Mouse (Mus musculus) frontal cortex, postnatal 14 days (tissue): ENCODE results near the gene Apeh.

Source experiments
- DNase-seq, 2 experiments: peaks; one replicate each; pipeline ENCODE4 v3.0.0; 2022; ENCODE audit warnings: low spot score in 2 of 2

Apeh gene

DNA sequence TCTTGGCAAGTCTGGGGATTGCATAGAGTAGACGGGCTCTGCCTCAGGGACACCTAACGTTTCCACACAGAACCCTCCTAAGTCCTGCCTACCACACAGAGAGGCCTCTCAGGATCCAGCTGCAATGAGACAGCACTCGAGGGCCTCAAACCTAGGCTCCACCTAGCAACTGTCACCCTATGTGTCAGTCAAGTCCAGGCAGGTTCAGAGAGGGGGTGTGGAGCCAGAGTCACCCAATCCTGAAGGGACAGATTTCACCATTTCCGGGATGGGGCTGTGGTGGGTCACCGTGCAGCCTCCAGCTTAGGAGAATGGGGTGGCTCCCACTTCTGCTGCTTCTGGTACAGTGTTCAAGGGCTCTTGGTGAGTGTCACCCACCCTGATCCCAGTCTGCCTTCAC lies 14.2 kb downstream of the Apeh start, which contains the start of gene Mst1:
Gene Mst1 (plus strand): TSS at position 269 of the 400 bp plus-strand sequence.
- DNase-seq: no peak

GRCm38 (mm10) chr9:108073141-108073930 lies 21.1 kb downstream of the Apeh start:
- DNase-seq: no peak

- DNase-seq: no peak
Measured at GRCm38 (mm10) chr9:108072481-108072924, 21.9 kb downstream of the Apeh start.

DNA sequence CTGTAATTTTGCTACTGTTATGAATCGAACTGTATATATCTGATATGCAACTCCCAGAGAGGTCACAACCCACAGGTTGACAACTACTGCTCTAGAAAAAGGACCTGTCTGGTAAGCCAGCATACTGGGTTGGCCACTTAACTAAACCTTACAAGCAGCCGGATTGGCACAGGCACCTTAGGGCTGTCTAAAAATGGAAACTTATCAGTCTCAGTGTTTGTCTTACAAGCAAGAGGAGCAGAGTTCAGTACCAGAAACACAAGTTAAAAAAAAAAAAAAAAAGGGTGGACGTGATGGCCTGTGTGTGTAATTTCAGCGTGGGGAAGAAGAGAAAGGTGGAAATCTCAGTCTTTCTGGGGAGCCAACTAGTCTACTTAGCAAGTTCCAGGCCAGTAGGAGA lies 22.6 kb downstream of the Apeh start:
- DNase-seq: no peak

DNA sequence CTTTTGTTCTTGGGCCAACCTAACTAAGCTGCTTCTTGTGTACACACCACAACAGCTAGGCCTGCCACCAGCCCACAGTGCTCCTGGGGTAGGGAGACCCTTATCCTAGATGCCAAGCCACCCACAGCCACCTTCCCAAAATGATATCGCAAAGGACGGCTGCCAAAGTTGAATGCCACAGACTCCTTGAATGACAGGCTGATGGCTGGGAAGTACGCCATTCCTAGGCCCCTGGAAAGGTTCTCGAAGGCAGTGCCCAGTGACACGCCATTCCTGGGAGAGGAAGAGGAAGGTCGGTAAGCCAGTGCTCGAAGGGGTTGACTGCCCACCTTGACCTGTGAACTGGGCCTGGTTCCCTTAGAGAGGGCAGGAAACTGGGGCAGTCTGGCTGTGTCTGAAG lies 24.9 kb downstream of the Apeh start:
- no peak for DNase-seq

DNA sequence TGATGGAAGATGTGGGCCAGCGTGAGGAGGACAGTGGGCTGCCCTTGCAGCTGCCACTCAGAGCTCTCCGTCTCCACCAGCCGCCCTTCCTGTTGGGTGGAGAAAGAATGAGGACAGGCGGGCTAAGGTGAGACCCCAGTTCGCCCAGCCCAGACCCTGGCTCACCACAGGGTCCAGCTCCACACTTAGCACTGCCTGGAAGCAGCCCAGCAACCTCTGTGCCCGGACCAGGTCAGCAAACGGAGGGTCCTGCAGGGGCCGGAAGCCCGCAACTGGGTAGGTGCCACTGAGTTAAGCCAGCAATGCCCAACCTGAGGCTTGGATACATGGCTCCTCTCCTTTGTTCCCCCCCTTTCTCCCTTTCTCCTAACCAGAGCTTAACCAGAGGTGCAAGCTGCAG lies 25.4 kb downstream of the Apeh start:
- no peak for DNase-seq

GRCm38 (mm10) chr9:108067900-108068299 lies 26.5 kb downstream of the Apeh start:
- peak in 1 of 2 experiments; percentile 81 for DNase-seq

- no peak for DNase-seq
Measured at GRCm38 (mm10) chr9:108067199-108067598, 27.2 kb downstream of the Apeh start.

DNA sequence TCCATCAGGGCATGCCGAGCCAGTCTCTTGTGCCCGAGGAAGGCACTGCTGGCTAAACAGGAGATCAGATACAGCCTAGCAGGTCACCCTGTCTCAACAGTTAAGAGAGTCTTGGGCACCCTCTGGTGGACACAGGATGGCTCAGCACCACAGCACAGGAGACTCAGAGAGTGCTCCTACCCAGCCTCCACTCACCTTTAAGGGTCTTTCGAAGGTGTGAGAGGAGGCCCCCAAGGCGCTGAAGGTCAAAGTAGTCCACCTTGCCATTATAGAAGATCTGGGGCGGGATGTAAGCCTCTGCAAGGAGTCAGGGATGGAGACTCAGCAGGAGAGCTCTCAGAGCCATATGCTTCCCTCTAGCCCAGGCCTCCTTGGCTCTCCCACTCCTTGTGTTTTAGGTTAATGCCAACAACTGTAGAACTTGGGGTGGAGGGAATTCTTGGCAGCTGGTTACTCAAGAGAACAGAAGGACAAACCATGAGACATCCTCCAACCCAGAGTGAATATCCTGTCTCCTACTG lies 28.9 kb downstream of the Apeh start:
- DNase-seq: peak in 1 of 2 experiments; percentile 66

DNA sequence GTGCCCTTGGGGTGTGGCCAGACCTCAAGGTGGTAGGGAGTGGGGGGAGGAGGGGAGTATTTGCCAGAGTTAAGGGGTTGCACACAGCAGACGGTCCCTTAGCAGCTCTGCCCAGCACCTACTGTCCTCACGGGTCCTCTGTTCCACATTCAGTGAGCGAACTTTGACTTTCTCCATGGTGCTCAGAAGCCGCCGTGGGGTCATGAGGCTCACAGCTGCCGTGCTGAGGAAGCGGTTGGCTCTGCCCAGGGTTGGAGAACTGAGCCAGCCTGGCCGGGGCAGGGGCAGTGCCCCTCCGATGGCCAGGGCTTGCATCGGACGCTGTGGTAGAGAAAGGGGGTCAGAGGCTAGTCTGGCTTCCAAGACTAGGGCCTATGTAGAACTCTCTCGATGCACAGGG lies 31.0 kb downstream of the Apeh start:
- no peak for DNase-seq

GRCm38 (mm10) chr9:108062142-108062541 lies 32.3 kb downstream of the Apeh start:
- no peak for DNase-seq

- no peak for DNase-seq
Measured at GRCm38 (mm10) chr9:108058291-108058690, 36.1 kb downstream of the Apeh start.

DNA sequence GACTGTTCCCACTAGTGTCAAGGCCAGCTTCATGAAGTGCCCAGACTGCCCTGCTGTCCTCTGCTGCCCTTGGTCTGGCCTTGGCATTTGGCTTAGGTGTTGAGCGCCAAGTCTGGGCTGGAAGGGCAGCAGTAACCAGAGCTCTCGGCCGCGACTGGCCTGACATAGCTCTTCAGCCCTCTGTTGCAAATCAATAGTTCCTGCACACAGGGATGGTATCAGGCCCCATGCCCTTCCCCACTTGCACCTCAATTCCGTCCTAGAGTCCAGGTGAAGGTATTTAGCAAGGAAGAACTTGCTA lies 37.2 kb downstream of the Apeh start:
- no peak for DNase-seq

DNA sequence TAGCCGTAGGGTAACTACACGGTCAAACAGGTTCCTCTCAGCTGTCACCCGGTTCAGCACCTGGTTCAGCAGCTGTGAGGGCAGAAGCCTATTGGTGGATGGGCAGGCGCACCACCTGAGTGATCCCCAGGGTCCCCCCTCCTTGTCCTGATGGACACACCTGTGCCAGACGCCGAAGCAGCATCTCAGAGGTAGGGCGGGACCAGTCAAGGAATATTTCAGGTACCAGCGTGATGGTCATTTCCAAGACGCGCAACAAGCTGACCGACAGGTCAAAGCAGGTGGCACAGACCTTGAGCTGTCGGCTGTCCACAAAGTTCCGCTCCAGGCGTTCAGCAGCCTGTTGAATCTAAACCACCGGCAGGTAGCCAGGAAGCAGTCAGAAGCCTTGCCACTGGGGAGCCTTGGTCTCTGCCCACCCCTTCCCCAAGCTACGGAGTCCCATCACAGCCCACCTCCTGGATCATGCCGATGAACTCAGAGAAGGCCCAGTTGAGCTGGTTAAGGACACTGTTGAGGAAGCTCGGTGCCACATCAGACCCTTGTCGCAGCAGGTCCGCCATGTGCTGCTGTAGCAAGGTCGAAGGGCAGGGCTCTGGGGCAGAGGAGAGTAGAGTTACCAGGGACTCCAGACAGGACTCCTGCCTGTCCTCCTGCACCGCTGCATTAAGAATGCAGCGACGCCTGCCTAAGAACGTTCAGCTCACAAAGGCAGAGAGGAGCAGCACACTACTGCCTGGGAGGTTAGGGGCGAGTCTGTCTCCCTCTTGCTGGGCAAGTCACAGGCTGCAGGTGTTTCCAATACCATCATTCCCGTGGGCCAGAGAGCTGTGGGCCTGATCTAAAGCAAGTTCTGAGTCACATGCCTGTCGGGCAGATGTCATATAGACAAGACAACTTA lies 37.8 kb downstream of the Apeh start:
- no peak for DNase-seq

- no peak for DNase-seq
Measured at GRCm38 (mm10) chr9:108055661-108056237, 38.7 kb downstream of the Apeh start.

DNA sequence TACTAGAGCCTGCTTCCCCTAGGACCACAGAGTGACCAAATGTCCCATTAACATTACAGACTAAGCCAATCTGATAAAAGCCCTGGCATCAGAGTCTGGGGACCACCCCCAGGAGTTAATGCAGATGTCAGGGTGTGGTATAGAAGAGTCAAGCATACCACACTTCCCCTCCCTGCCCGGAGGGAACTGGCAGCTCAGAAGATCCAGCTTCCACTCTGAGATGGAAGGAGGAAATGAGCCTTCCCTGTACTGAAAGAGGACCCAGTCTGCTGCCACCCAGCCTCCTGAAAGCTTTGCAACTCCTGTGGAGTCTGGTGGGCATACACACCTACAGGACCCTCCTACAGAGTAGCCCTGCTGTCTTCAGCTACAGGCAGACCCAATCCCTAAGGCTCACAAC lies 39.3 kb downstream of the Apeh start:
- no peak for DNase-seq

DNA sequence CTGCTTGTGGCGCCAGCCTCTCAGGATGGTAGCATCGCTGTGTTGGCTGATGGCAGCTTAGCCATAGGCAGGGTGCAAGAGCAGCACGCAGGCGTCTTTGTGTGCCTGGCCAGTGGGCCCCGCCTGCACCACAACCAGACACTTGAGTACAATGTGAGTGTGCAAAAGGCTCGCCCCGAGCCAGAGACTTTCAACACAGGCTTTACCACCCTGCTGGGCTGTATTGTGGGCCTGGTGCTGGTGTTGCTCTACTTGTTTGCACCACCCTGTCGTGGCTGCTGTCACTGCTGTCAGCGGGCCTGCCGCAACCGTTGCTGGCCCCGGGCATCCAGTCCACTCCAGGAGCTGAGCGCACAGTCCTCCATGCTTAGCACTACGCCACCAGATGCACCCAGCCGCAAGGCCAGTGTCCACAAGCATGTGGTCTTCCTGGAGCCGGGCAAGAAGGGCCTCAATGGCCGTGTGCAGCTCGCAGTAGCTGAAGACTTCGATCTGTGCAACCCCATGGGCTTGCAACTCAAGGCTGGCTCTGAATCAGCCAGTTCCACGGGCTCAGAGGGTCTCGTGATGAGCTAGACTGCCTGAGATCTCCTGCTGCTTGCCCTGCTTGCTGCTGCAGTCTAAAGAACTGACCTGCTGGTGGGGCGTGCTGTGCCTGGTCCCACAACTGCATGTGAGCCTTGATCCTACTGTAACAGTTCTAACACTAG lies 39.9 kb downstream of the Apeh start:
- no peak for DNase-seq

DNA sequence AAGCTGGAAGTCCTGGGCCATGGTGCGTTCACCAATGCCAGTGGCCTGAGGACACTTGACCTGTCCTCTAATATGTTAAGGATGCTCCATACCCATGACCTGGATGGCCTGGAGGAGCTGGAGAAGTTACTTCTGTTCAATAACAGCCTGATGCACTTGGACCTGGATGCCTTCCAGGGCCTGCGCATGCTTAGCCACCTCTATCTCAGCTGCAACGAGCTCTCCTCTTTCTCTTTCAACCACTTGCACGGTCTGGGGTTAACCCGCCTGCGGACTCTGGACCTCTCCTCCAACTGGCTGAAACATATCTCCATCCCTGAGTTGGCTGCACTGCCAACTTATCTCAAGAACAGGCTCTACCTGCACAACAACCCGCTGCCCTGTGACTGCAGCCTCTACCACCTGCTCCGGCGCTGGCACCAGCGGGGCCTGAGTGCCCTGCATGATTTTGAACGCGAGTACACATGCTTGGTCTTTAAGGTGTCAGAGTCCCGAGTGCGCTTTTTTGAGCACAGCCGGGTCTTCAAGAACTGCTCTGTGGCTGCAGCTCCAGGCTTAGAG lies 40.7 kb downstream of the Apeh start:
- no peak for DNase-seq

DNA sequence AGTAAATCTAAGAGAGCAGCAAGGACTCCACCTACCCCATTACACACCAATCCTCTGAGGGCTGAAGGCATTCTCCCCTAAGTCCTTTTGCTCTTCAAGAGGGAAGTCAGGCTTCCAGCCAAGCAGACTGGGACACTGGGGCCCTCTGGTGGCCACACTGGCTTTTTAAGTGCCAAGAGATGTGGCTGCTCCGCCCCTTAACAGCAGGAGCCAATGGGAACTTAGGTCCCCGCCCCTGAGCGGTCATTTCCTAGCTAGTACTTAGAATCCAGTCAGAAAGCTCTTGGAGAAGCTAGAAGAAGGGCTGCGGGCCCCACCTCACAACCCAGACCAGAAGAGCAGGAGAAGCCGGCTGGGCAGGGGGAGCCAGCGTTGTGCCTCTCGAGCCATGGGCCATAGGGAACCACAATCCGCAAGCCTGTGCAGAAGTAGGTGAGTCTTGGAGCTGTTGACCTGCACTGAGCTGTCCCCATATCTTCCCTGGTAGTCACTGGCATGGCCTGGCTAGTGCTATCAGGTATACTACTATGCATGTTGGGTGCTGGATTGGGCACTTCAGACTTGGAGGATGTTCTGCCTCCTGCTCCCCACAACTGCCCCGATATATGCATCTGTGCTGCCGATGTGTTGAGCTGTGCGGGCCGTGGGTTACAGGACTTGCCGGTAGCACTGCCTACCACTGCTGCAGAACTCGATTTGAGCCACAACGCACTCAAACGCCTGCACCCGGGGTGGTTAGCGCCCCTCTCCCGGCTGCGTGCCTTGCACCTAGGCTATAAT lies 41.3 kb downstream of the Apeh start, which contains the start of gene Amigo3:
Gene Amigo3 (plus strand): TSS at position 275 of the 780 bp plus-strand sequence.
- DNase-seq: peak; percentile 95 to 98

DNA sequence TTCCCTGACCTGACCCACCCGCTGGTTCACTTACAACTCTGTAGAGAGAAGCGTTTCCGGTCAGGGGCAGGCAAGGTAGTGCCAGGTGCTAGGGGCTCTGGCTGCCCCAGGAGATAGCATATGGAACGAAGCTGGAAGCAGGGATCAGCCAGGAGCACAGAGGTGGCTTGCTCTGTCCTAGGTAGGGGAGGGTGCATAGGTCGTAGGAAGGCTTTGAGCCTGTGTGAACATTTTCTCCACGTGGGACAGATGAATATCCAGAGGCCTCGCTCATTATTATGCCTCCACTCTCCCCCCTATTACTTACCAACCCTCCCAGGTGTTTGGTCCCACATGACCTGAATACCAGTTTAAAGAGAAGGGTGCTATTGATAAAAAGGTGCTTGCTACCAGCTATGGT lies 42.0 kb downstream of the Apeh start:
- DNase-seq: no peak

DNA sequence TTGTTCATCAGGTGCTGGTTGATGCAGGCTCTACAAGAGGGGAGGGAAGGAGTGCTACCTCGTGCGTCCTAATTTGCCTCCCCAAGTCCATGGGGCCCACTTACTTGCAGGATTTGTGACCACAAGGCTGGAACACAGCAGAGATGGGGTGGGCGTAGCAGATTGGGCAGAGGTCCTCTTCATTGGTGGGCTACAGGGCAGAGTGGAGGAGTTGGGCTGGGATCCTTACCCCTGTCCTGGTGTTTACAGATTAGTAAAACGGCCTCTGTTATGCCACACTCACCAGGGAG lies 42.5 kb downstream of the Apeh start:
- DNase-seq: no peak
